Mouse (Mus musculus): ENCODE measurements around the gene Fscn1. TPM values are rescaled to one million over a fixed set of nuclear protein-coding genes. Genes with fewer than 3 reads are reported as not detected.

Fscn1 gene
- polyA plus RNA-seq, 1 experiment from 2014 or later: 428 TPM

- no peak for ATAC-seq (ENCODE audit: low read depth)
- H3K36me3 ChIP-seq (ENCODE audit: control insufficient read depth, insufficient read depth, low read length): no peaks in the 10 kb centered on the region
- peak overlapping the region; percentile 29; the same call in 1 of the 2 replicates for H3K27ac ChIP-seq (ENCODE audit: low read depth, low read length)
- no peak overlapping the region for H3K4me3 ChIP-seq (ENCODE audit: low read depth, low read length)
- H3K4me2 ChIP-seq (ENCODE audit: low read depth, low read length): no peak overlapping the region
- 48% methylated on average over 4 of the region's 4 CpGs for WGBS
- H3K4me1 ChIP-seq (ENCODE audit: control insufficient read depth, insufficient read depth, low read length): no peaks in the 10 kb centered on the region; the same call in 1 of the 2 replicates
- H3K9ac ChIP-seq (replicated peaks; ENCODE audit: low read depth, low read length): no peak overlapping the region
- no peaks in the 10 kb centered on the region for H3K9me3 ChIP-seq (ENCODE audit: control insufficient read depth, low read length)
- no peaks in the 10 kb centered on the region for H3K27me3 ChIP-seq (ENCODE audit: control insufficient read depth, insufficient read depth, low read length)
Measured at GRCm38 (mm10) chr5:143000091-143000490, 39.9 kb downstream of the Fscn1 start.

- Histone ChIP-seq H3K9me3 (ENCODE audit: control insufficient read depth, low read length) (no peaks in the 10 kb centered on the region), H3K4me3 (ENCODE audit: low read depth, low read length) (no peak overlapping the region), H3K27ac (ENCODE audit: low read depth, low read length) (peak overlapping the region; percentile 67), H3K9ac (replicated peaks; ENCODE audit: low read depth, low read length) (no peak overlapping the region), H3K4me2 (ENCODE audit: low read depth, low read length) (no peak overlapping the region), H3K36me3 (ENCODE audit: control insufficient read depth, insufficient read depth, low read length) (no peaks in the 10 kb centered on the region), H3K27me3 (ENCODE audit: control insufficient read depth, insufficient read depth, low read length) (no peaks in the 10 kb centered on the region), H3K4me1 (ENCODE audit: control insufficient read depth, insufficient read depth, low read length) (no peaks in the 10 kb centered on the region; the same call in 1 of the 2 replicates)
- ATAC-seq (ENCODE audit: low read depth): no peak
- 47% methylated on average over 9 of the region's 9 CpGs for WGBS
Measured at GRCm38 (mm10) chr5:143000654-143001500, 40.7 kb downstream of the Fscn1 start.

DNA sequence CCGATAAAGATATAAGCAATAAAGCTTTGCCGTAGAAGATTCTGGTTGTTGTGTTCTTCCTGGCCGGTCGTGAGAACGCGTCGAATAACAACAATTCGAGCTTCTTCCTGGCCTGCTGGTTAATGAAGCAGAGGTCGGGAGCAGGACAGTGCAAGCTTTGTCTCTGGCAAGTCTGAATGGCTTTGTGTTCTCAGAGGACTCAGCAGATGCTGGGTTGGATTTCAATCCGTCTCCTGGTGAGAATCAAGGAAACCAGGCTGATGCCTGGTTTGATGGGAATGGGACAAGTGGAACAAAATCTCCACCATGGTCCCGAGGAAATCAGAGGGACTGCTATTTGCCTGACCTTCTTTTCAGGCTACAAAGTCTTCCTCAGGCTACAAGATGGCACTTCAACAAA is 49.2 kb downstream of the Fscn1 start:
- Histone ChIP-seq H3K9me3 (ENCODE audit: control insufficient read depth, low read length) (no peaks in the 10 kb centered on the region), H3K9ac (replicated peaks; ENCODE audit: low read depth, low read length) (no peak overlapping the region), H3K27me3 (ENCODE audit: control insufficient read depth, insufficient read depth, low read length) (no peaks in the 10 kb centered on the region), H3K27ac (ENCODE audit: low read depth, low read length) (peak overlapping the region; percentile 69), H3K36me3 (ENCODE audit: control insufficient read depth, insufficient read depth, low read length) (peaks cover 20% of the 10 kb centered on the region), H3K4me1 (ENCODE audit: control insufficient read depth, insufficient read depth, low read length) (peaks cover 8% of the 10 kb centered on the region; the same call in 1 of the 2 replicates), H3K4me2 (ENCODE audit: low read depth, low read length) (no peak overlapping the region; the same call in 1 of the 2 replicates), H3K4me3 (ENCODE audit: low read depth, low read length) (no peak overlapping the region)
- ATAC-seq (ENCODE audit: low read depth): no peak
- WGBS: 40% methylated on average over 10 of the region's 11 CpGs

GRCm38 (mm10) chr5:143017401-143017800 is 57.3 kb downstream of the Fscn1 start:
- Histone ChIP-seq H3K9me3 (ENCODE audit: control insufficient read depth, low read length) (no peaks in the 10 kb centered on the region), H3K27ac (ENCODE audit: low read depth, low read length) (no peak overlapping the region), H3K4me1 (ENCODE audit: control insufficient read depth, insufficient read depth, low read length) (no peaks in the 10 kb centered on the region), H3K36me3 (ENCODE audit: control insufficient read depth, insufficient read depth, low read length) (peaks cover 22% of the 10 kb centered on the region), H3K4me3 (ENCODE audit: low read depth, low read length) (no peak overlapping the region), H3K4me2 (ENCODE audit: low read depth, low read length) (no peak overlapping the region), H3K9ac (replicated peaks; ENCODE audit: low read depth, low read length) (no peak overlapping the region), H3K27me3 (ENCODE audit: control insufficient read depth, insufficient read depth, low read length) (no peaks in the 10 kb centered on the region)
- ATAC-seq (ENCODE audit: low read depth): no peak
- 94% methylated on average over 5 of the region's 5 CpGs for WGBS

Other genes starting within 250 kb of the Fscn1 start
- 36.4 and 39.9 TPM in 2 replicates for gene Tnrc18, start 142.7 kb upstream of the Fscn1 start, polyA plus RNA-seq (2014; fragmentation: Nextera tagmentation; extraction: Ambion mirVana)
- 22.5 and 24.1 TPM in 2 replicates for gene Fbxl18, start 64.9 kb upstream of the Fscn1 start, polyA plus RNA-seq (2014; fragmentation: Nextera tagmentation; extraction: Ambion mirVana)
- gene Actb, start 53.6 kb upstream of the Fscn1 start, polyA plus RNA-seq (2014; fragmentation: Nextera tagmentation; extraction: Ambion mirVana): 12,012 and 12,961 TPM in 2 replicates
- 25.0 and 36.8 TPM in 2 replicates for gene Rnf216, start 152.7 kb downstream of the Fscn1 start, polyA plus RNA-seq (2014; fragmentation: Nextera tagmentation; extraction: Ambion mirVana)
- gene Olfr718-ps1, start 187.2 kb downstream of the Fscn1 start, polyA plus RNA-seq (2014; fragmentation: Nextera tagmentation; extraction: Ambion mirVana): 0.04 TPM in 1 of 2 replicates, not detected in the other
- 16.6 and 20.9 TPM in 2 replicates for gene Rbak, start 220.4 kb downstream of the Fscn1 start, polyA plus RNA-seq (2014; fragmentation: Nextera tagmentation; extraction: Ambion mirVana)
- gene Spdye4b, start 220.7 kb downstream of the Fscn1 start, polyA plus RNA-seq (2014; fragmentation: Nextera tagmentation; extraction: Ambion mirVana): not detected in 2 replicates

All from neural tube, embryonic 14.5 days (tissue).